Mouse (Mus musculus) retina, adult 2 months (tissue): ENCODE data around the gene Duoxa2.
"Not testable (repeated sequence)": the region's sequence is repeated elsewhere in the genome, so short reads cannot be mapped to it uniquely, and the experiment has no call there.

Experiments
- DNase-seq: peaks from one replicate; pipeline ENCODE4 v3.0.0-alpha.2; 2012; ENCODE audit warnings: low read depth, low spot score

Gene Duoxa2

GRCm38 (mm10) chr2:122306184-122306583 is 7.5 kb downstream of the Duoxa2 start:
- no peak for DNase-seq

- DNase-seq, result no peak
These were observed 10.9 kb downstream of the Duoxa2 start for GRCm38 (mm10) chr2:122309647-122310046.

GRCm38 (mm10) chr2:122311561-122311960 is 12.9 kb downstream of the Duoxa2 start:
- no peak for DNase-seq

GRCm38 (mm10) chr2:122312722-122313417 is 14.2 kb downstream of the Duoxa2 start:
- peak; percentile 18 for DNase-seq

GRCm38 (mm10) chr2:122313536-122313935 is 14.8 kb downstream of the Duoxa2 start, which contains the start of gene Duoxa1:
Duoxa1 (minus strand) TSS chr2:122313730.
- no peak for DNase-seq

DNA sequence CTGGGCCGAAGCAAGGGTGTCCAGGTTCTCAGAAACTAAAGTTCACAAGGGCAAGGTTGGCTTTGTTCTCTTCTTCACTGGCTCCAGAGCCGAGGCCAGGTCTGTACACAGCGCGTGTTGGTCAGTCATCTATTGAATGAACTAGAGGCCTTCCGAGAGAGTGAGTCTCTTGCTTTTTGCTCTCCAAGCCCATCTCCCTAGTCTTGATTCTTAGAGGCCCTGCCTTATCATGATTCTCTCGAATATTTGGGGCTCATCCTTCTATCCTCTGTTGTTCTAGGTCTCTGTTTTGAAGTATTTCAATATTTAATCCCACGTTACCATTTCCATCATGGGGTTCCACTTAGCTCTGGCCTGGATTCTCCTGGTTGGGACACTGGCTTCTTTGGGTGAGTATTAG is 16.7 kb downstream of the Duoxa2 start, which contains the start of gene Duox1:
Duox1 (plus strand) TSS at position 301 of the 400 bp plus-strand sequence.
- no peak for DNase-seq

DNA sequence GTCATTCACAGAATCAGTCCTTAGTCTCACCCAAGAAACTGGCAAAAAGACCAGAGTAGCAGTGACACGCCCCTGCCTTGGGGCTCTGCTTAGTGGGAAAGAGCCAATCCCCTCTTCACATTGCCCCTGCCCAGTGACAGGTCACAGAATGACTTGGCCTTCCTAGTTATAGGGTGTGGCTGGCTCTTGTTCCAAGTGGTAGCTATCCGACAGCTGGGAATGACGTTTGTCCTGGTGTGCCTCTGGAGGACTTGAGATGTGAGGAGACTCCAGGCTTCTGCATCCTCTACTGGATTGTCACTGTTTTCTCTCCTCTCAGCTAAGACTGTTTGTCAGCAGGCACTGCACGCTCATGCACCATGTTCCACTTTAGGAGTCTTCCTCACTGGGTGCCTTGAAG is 18.7 kb downstream of the Duoxa2 start:
- no peak for DNase-seq

GRCm38 (mm10) chr2:122323960-122324359 is 25.3 kb downstream of the Duoxa2 start:
- no peak for DNase-seq

- no peak for DNase-seq
These were observed 25.9 kb downstream of the Duoxa2 start for GRCm38 (mm10) chr2:122324586-122324985.

- no peak for DNase-seq
These were observed 26.7 kb downstream of the Duoxa2 start for GRCm38 (mm10) chr2:122325361-122325760.

GRCm38 (mm10) chr2:122327986-122328385 is 29.3 kb downstream of the Duoxa2 start:
- no peak for DNase-seq

GRCm38 (mm10) chr2:122330317-122330716 is 31.6 kb downstream of the Duoxa2 start:
- not testable (repeated sequence) for DNase-seq

DNA sequence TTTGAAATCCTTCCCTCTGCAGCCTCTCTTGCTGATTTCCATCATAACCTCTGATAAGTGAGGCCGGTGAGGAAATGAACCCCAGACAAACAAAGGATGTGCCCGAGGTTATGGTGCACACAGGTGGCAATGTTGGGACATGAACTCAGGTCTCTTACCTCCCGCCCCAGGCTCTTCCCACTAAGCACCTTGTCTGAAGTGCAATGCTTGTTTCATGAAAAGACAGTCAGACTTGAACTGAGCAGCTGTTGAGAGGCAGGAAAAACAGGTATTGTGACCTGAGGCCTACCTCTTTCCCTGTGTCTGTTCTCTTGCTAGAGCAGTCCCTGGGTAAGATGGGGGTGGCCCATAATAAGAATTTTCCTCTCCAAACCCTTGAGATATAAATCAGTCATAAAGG is 33.5 kb downstream of the Duoxa2 start:
- DNase-seq, result no peak

DNA sequence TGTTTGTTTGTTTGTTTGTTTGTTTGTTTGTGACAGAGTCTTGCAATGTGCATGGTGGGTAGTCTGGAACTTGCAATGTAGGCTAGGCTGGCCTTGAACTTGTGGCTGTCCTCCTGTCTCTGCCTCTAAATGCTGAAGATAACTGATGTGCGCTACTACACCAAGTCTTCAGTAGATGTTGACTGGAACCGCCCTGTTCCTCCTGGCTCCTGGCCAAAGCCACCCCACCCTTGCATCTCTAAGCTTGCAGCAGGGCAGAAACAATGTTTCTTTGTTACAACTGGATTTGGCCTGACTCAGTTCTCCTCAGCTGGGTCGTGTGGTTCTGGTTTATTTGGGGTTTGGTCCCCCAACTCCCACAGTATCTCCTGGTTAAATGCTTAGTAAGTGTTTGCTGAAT is 35.5 kb downstream of the Duoxa2 start:
- no peak for DNase-seq

DNA sequence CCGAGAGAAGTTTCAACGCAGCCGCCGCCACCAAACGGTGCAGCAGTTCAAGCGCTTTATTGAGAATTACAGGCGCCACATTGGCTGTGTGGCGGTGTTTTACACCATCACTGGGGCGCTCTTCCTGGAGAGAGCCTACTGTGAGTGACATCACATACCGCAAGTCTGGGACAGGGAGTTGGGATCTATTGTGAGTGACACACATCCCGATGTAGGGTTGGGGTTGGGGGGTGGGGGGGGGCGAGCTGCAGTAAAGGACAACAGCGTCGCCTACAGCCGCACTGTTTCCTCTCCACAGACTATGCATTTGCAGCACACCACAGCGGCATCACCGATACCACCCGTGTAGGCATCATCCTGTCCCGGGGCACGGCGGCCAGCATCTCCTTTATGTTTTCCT is 38.6 kb downstream of the Duoxa2 start:
- DNase-seq, result no peak

GRCm38 (mm10) chr2:122345106-122345893 is 46.6 kb downstream of the Duoxa2 start:
- DNase-seq, result no peak

- DNase-seq, result not testable (repeated sequence)
These were observed 47.5 kb downstream of the Duoxa2 start for GRCm38 (mm10) chr2:122346164-122346563.

- DNase-seq, result no peak
These were observed 48.6 kb downstream of the Duoxa2 start for GRCm38 (mm10) chr2:122347257-122347656.

- peak; percentile 70 for DNase-seq
These were observed 49.9 kb downstream of the Duoxa2 start for GRCm38 (mm10) chr2:122348531-122349131.

GRCm38 (mm10) chr2:122349136-122349785 is 50.6 kb downstream of the Duoxa2 start:
- DNase-seq, result peak; percentile 26

DNA sequence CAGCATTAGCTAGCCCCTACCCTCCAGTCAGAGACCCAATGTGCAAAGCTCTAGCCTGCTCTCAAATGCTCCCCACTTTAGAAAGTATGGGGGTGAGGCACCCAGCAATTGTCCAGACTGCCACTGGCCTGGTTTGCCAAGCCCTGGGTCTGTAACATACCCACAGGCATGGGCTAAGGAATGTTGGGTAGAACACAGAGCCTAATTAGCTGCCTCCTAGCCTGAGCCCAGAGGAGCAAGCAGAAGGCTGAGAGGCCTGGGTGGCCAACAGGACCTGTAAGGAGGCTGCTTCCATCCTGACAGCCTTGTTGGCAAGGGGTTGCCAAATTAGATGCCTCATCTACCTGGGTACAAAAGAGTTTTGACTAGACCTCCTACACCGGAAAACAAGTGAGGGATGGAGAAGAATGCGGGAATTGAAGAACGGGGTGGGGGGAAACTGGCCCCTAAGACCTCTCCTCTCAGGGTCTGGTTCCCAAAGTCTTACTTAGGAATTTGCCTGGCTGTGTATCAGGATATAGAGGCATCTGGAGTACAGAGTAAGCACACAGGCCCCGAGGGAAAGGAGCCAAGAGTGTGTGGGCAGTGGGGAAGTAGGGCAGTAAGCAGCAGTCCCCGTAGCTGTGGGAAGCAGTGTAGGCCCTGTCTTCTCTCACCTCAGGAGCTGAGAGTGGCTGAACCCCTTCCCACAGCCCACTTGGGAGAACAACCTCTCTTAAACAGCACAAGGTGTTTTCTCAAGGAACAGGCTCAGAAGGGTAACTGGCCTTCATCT is 52.6 kb downstream of the Duoxa2 start:
- no peak for DNase-seq
